Mouse (Mus musculus): ENCODE measurements around the gene Trio.

GRCm38 (mm10) chr15:27991892-27992593 is 33.6 kb downstream of the Trio start:
- TF ChIP-seq GATA1 (IDR thresholded peaks at IDR 0.05; ENCODE audit: low read length) = no peak
- no peak for TF ChIP-seq TAL1 (IDR thresholded peaks at IDR 0.05; ENCODE audit: low read length)
